ENCODE assay signal across 8 mouse cellular contexts in genomic region chr7:76889416-76890209, GRCm38 (mm10).
DNase-seq lines count a peak whose midpoint lies in the region; ATAC-seq and TF ChIP-seq lines count a peak whose summit lies in the region.

No protein-coding gene starts in this region.

- TF ChIP-seq CTCF in hindbrain, postnatal 0 days (IDR thresholded peaks at IDR 0.05; ENCODE audit: low read depth) = no peak; the same call in 1 of the 2 replicates

- H3K9me3 ChIP-seq in embryonic facial prominence, embryonic 10.5 days = no peaks in the 10 kb centered on the region
- H3K9me3 ChIP-seq in hindbrain, postnatal 0 days (ENCODE audit: low read length) = no peaks in the 10 kb centered on the region
- no peaks in the 10 kb centered on the region for H3K9me3 ChIP-seq in midbrain, embryonic 15.5 days

- H3K27ac ChIP-seq in embryonic facial prominence, embryonic 10.5 days (replicated peaks) = no peak overlapping the region
- 0 out of 2 replicates have a peak overlapping the region, but pooled peaks have one; percentile 46 for H3K27ac ChIP-seq in hindbrain, postnatal 0 days
- H3K27ac ChIP-seq in midbrain, embryonic 15.5 days = peak overlapping the region; percentile 56; the same call in 1 of the 2 replicates

- H3K4me2 ChIP-seq in hindbrain, postnatal 0 days (ENCODE audit: low read depth, low read length) = peak overlapping the region; percentile 61
- peak overlapping the region; percentile 54 for H3K4me2 ChIP-seq in midbrain, embryonic 15.5 days

- peak; percentile 10 for DNase-seq in MN1 (ENCODE audit: low spot score)
- peak; percentile 31 for DNase-seq in embryonic facial prominence, embryonic 10.5 days (ENCODE audit: low spot score)
- DNase-seq in hindbrain, postnatal 0 days (ENCODE audit: low spot score) = peak; percentile 84
- no peak for DNase-seq in gastrocnemius, postnatal 14 days
- no peak for DNase-seq in lung, postnatal 4 days
- no peak for DNase-seq in heart, postnatal 4 days

- intact Hi-C loops in gastrocnemius, postnatal 14 days (cut with DNase I; ENCODE audit: low total_unique reads) = no loop called here

- WGBS in embryonic facial prominence, embryonic 10.5 days = 52% methylated on average over 22 of the region's 22 CpGs
- 12% methylated on average over 22 of the region's 22 CpGs for WGBS in hindbrain, postnatal 0 days
- WGBS in midbrain, embryonic 15.5 days = 24% methylated on average over 22 of the region's 22 CpGs

- no peak overlapping the region for H3K4me3 ChIP-seq in embryonic facial prominence, embryonic 10.5 days
- peak overlapping the region; percentile 27 for H3K4me3 ChIP-seq in hindbrain, postnatal 0 days (ENCODE audit: low read length)
- peak overlapping the region; percentile 29 for H3K4me3 ChIP-seq in midbrain, embryonic 15.5 days

- peak overlapping the region; percentile 33; the same call in 1 of the 2 replicates for H3K9ac ChIP-seq in hindbrain, postnatal 0 days (replicated peaks; ENCODE audit: low read length)
- no peak overlapping the region; the same call in 1 of the 2 replicates for H3K9ac ChIP-seq in midbrain, embryonic 15.5 days

- H3K36me3 ChIP-seq in embryonic facial prominence, embryonic 10.5 days (replicated peaks) = no peaks in the 10 kb centered on the region
- no peaks in the 10 kb centered on the region for H3K36me3 ChIP-seq in hindbrain, postnatal 0 days (ENCODE audit: insufficient read depth, low read length)
- no peaks in the 10 kb centered on the region for H3K36me3 ChIP-seq in midbrain, embryonic 15.5 days (replicated peaks)

- H3K4me1 ChIP-seq in embryonic facial prominence, embryonic 10.5 days = peaks cover 4% of the 10 kb centered on the region; the same call in 1 of the 2 replicates
- no peaks in the 10 kb centered on the region for H3K4me1 ChIP-seq in hindbrain, postnatal 0 days (ENCODE audit: insufficient read depth, low read length)
- H3K4me1 ChIP-seq in midbrain, embryonic 15.5 days = peaks cover 8% of the 10 kb centered on the region

- ATAC-seq in hindbrain, postnatal 0 days = peak; percentile 90
- ATAC-seq in midbrain, embryonic 15.5 days (replicated peaks) = peak; percentile 80
- no peak for ATAC-seq in erythroblast, adult 5-6 weeks (replicated peaks; ENCODE audit: low FRiP score, poor library complexity, severe bottlenecking)

- no peaks in the 10 kb centered on the region for H3K27me3 ChIP-seq in embryonic facial prominence, embryonic 10.5 days (replicated peaks; ENCODE audit: low read depth, poor library complexity, severe bottlenecking)
- no peaks in the 10 kb centered on the region for H3K27me3 ChIP-seq in hindbrain, postnatal 0 days (ENCODE audit: insufficient read depth, low read length)
- H3K27me3 ChIP-seq in midbrain, embryonic 15.5 days (replicated peaks) = no peaks in the 10 kb centered on the region

Comparison
In these comparisons a context has a peak if more than half of its experiments do, and no peak if none do; other contexts are left out.
1. DNase-seq: peak in MN1 (single experiment), embryonic facial prominence, embryonic 10.5 days (single experiment) and hindbrain, postnatal 0 days (single experiment); none in gastrocnemius, postnatal 14 days (single experiment), lung, postnatal 4 days (0 of 2) and heart, postnatal 4 days (single experiment).